Mouse (Mus musculus): ENCODE measurements at regions not wholly inside any gene's neighbourhood (a gene's known extent, or its start where the extent isn't known, plus 50 kb on each side); places are given as distances from the start of the nearest gene placed in this dataset.
A peak's percentile ranks its signal among the peaks of the same experiment; 100 is the strongest.
"Not testable (repeated sequence)": the region's sequence is repeated elsewhere in the genome, so short reads cannot be mapped to it uniquely, and the experiment has no call there.

DNA sequence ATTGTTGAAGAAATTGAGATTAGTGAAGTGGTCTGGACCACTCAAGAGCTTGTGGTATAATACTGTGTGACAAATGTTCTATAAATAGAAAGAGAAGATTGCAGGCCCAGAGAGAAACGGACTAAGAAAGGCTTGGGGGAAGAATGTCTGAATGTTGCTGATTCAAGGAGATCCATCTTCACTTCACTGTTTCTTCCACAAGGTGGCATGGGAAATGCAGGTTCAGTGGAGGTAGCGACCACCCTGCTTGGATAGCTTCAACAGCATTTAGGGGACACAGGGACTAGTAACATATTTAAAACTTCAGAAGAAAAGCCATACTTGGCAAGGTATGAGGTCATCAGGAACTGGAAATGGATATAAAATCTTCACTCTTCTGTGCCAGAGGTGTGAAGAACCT lies 316.5 kb downstream of the Nek10 start:
- Histone ChIP-seq H3K4me3 (replicated peaks) (no peak overlapping the region), H3K27me3 (replicated peaks) (no peaks in the 10 kb centered on the region), H3K36me3 (replicated peaks; ENCODE audit: low read length) (no peaks in the 10 kb centered on the region), H3K4me1 (no peaks in the 10 kb centered on the region), H3K9me3 (no peaks in the 10 kb centered on the region)
- no peak for TF ChIP-seq GATA1 (IDR thresholded peaks at IDR 0.05; ENCODE audit: borderline replicate concordance, low read length)
- no peak for TF ChIP-seq FLI1 (IDR thresholded peaks at IDR 0.05; ENCODE audit: low read length)

- no peak overlapping the region for H3K4me3 ChIP-seq (replicated peaks)
- no peaks in the 10 kb centered on the region for H3K4me1 ChIP-seq
- no peaks in the 10 kb centered on the region for H3K27me3 ChIP-seq (replicated peaks)
- no peak for TF ChIP-seq FLI1 (IDR thresholded peaks at IDR 0.05; ENCODE audit: low read length)
- no peak for TF ChIP-seq GATA1 (IDR thresholded peaks at IDR 0.05; ENCODE audit: borderline replicate concordance, low read length)
- no peaks in the 10 kb centered on the region for H3K9me3 ChIP-seq
- H3K36me3 ChIP-seq (replicated peaks; ENCODE audit: low read length), result no peaks in the 10 kb centered on the region
Measured at GRCm38 (mm10) chr14:15128157-15128556, 310.6 kb downstream of the Lrrc3b start.

DNA sequence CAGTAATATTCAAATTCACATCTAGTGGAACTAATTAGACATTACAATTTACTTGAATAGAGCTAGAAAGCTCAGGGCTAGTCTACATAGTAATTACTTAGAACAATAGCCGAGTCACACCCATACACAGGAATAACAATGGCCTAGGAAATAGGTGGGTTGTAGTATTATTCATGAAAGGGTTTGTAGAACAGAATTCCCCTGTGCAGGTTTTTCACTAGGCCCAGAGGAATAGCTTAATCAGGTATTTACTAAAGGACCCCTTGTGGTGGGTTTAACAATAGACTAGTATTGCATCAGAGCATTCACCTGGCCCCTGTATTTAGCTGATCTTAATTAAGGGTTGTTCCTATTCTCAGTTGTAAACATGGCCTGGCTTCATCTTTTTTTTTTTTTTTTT lies 297.9 kb downstream of the Lrrc3b start:
- not testable (repeated sequence) for H3K9me3 ChIP-seq; H3K27me3 ChIP-seq (replicated peaks); H3K4me3 ChIP-seq (replicated peaks); H3K36me3 ChIP-seq (replicated peaks; ENCODE audit: low read length)
- H3K4me1 ChIP-seq, result peaks cover 31% of the 10 kb centered on the region

DNA sequence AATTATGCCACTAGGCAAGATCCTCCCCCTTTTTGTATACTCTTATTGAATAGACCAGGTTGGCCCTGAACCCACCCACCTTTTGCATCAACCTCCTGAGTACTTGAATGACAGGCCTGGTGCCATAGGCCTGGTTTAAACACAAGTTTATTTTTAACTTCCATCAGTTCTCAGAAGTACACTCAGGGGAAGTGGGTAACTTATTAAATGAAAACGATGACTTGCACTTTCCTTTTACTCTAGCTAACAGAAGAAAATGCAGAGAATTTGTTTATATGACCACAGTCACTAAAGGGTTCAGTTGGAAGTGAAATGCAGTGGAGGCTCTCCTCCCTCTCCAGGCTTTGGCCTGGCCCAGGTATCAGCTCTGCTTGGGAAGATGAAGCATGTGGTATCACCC lies 295.9 kb downstream of the Lrrc3b start:
- Histone ChIP-seq H3K9me3 (no peaks in the 10 kb centered on the region), H3K4me3 (replicated peaks) (peak overlapping the region; percentile 4), H3K36me3 (replicated peaks; ENCODE audit: low read length) (no peaks in the 10 kb centered on the region), H3K4me1 (peaks cover 40% of the 10 kb centered on the region), H3K27me3 (replicated peaks) (no peaks in the 10 kb centered on the region)
- TF ChIP-seq GATA1 (IDR thresholded peaks at IDR 0.05; ENCODE audit: borderline replicate concordance, low read length) (no peak), FLI1 (IDR thresholded peaks at IDR 0.05; ENCODE audit: low read length) (no peak)

DNA sequence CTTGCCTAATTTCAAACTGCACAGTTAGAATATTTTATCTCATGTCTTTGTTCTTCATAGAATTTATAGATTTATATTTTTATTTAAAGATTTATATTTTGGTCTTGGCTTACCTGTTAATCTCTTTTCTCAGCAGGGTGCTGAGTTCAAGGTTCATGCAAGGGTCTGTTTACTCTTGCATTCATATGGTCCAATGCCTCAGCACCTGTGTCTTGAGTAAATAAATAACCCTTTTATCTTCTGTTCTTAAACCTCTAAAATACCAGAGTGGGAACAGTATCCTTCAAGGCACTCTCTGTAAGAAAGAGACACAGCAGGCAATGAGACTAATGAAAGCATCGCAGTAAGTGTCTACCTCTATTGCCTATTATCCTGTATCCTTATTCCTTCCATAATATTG lies 290.3 kb downstream of the Lrrc3b start:
- Histone ChIP-seq H3K4me3 (replicated peaks) (no peak overlapping the region), H3K4me1 (peaks cover 24% of the 10 kb centered on the region), H3K36me3 (replicated peaks; ENCODE audit: low read length) (no peaks in the 10 kb centered on the region), H3K9me3 (no peaks in the 10 kb centered on the region), H3K27me3 (replicated peaks) (no peaks in the 10 kb centered on the region)
- TF ChIP-seq GATA1 (IDR thresholded peaks at IDR 0.05; ENCODE audit: borderline replicate concordance, low read length), result no peak
